Mouse (Mus musculus) bone marrow, adult 2 months (tissue): ENCODE measurements around the gene Syt9.

Experiments
- CTCF ChIP-seq: fragments of 200-500 bp; IDR thresholded peaks from 2 replicates; pipeline ENCODE4 v1.5.1; 2011; ENCODE audit warnings: low read length, control low read depth; ENCODE audit not compliant: control insufficient read depth, insufficient read depth
- POLR2A ChIP-seq: fragments of 200-500 bp; IDR thresholded peaks from 2 replicates; pipeline ENCODE4 v1.6.1; 2011; ENCODE audit warnings: low read depth, mild to moderate bottlenecking, control low read depth, low read length, borderline replicate concordance; ENCODE audit not compliant: control insufficient read depth

GRCm38 (mm10) chr7:107504761-107505712, 134.5 kb downstream of the Syt9 start:
- TF ChIP-seq POLR2A (no peak), CTCF (no peak)
